Mouse (Mus musculus): ENCODE data around the gene Scamp5.

The Scamp5 gene

DNA sequence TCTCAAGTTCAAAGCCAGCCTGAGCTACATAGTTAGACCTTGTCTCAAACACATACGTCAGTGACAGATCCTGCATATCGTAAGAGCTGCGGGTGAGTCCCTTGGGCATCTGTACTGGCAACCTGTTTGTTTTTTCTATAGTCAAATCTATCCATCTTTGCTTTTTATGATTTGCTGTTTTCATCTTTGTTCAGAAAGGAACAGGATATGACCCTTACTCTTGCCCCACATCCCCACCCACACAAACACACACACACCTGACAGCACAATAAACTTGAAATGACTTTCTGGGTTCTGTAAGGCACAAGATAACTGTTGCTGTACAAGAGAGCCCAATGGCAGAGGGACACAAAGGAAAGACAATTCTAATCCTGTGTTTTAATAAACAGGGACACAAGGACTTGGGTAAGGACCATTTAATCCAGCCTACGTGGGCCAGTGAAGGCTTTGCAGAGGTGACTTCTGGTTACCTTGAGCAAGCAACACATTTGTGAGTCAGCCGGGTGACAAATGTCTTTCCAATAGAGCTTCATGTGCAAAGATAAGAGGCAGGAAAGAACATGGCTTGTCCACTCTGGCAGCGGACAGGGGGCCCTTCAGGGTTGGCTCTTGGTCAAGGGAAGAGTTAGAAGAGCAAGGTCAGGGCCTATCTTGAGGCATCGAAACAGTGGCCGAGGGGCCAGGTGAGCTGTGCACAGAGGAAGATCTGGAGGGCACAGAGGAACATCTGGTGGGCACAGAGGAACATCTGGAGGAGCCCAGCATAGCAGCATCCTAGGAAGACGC is 60.5 kb downstream of the Scamp5 start:
- DNase-seq, result no peak

DNA sequence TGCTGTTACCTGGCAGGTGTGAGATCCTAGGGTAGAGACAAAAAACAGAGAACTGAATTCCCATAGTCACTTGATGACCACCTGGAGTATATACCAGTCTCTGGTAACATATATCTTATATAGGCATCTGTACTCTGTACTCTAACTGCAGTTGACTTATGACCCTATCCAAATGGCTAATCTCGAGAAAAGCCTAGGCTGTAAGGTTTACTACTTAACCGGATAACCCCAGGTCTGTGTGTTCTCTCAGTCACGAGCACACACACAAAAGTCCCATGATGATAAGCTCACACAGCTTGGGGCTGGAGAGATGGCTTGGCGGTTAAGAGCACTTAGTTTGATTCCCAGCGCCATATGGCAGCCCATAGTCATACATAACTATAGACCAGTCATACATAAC is 61.5 kb downstream of the Scamp5 start:
- DNase-seq, result no peak

DNA sequence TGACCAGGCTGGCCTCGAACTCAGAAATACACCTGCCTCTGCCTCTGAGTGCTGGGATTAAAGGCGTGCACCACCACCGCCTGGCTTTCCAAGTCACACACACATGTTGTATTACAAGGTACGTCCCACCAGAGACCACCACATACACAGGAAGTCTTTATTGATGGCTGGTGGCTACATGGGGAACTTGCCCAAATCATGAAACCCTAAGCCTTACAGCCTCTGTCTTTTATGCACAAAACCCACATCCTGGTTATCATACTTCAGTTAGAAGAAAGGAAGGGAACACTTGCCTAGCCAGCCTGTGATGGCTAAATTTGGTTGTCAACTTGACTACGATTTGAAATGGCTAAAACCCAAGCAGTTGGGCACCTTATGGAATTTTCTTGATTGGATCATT is 63.8 kb downstream of the Scamp5 start:
- no peak for DNase-seq

DNA sequence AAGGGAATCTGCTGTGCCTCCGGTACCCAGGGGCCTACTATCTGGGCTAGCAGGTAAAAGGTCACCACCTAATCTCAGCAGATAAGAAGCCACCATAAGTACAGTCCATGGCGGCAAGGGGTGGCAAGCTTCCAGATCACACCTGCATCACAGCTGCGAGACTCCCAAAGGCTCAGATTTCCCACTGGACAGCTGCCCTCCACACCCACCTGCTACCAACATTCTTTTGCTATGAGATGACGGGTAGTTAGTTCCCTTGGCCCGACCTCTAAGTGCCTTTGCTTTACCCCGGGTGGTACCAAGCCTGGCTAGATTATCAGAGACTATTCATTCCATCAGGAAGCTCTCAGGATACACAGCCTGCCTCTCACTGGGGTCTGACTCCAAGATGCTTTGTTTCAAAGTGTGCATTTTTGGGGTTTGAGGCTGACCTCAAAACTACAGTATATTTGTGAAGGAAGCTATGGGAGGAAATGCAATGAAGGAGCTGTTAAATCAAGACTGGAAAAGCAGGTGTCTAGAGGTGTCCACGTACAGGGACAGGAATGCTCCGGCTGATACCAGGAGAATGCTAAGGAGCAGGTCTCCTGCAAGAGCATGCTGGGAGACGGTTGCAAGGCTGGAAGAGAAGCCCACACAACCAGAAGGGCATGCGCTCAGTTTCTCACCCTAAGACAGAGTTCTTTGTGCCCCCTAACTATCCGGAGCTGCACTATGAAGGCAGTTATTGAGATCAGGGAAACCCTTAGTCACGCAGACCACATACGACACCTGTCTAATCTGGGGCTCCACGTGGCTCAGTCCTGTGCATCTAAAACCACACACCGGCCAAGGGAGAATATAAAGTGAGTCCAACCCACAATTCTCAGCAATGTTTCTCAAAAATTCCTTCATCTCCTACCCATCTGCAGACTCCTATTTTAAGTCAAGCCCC is 65.3 kb downstream of the Scamp5 start:
- no peak for DNase-seq

DNA sequence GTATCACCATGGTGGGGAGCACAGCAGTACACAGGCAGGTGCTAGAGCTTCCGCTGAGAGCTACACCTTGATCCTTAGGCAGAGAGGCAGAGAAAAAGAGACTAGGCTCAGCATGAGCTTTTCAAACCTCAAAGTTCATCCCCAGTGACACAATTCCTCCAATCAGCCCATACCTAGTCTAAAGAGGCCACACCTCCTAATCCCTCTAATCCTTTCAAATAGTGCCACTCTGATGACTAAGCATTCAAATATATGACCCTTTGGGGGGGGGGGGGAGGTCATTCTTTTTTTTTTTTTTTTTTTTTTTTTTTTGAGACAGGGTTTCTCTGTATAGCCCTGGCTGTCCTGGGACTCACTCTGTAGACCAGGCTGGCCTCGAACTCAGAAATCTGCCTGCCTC is 69.1 kb downstream of the Scamp5 start:
- no peak for DNase-seq

DNA sequence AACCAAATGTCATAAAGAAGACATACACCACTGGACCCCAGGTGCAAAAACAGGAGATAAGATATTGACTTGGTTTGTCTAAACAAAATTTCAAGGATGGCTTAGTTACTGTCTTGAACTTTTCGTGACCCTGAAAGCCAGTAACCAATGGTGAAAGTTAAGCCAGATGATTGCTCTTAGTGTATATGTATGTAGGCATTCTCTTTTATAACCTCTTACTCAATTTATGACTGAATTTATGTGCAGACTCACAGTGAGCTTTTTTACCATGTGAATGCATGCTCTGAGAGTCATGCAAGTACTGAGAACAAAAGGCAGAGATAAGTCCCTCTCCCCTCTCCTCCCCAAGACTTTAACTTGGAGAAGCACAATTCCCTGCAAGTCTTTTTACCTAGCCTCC is 75.0 kb downstream of the Scamp5 start:
- no peak for DNase-seq

Data from right cerebral cortex, postnatal 25 days (tissue).